Mouse (Mus musculus): ENCODE data around the gene Tlcd2. TPM values are rescaled to one million over a fixed set of nuclear protein-coding genes. Genes with fewer than 3 reads are reported as not detected.
A peak's percentile ranks its signal among the peaks of the same experiment; 100 is the strongest.
"Not testable (repeated sequence)": the region's sequence is repeated elsewhere in the genome, so short reads cannot be mapped to it uniquely, and the experiment has no call there.

Tlcd2 gene
- polyA plus RNA-seq, 1 experiment, result 78.8 TPM

DNA sequence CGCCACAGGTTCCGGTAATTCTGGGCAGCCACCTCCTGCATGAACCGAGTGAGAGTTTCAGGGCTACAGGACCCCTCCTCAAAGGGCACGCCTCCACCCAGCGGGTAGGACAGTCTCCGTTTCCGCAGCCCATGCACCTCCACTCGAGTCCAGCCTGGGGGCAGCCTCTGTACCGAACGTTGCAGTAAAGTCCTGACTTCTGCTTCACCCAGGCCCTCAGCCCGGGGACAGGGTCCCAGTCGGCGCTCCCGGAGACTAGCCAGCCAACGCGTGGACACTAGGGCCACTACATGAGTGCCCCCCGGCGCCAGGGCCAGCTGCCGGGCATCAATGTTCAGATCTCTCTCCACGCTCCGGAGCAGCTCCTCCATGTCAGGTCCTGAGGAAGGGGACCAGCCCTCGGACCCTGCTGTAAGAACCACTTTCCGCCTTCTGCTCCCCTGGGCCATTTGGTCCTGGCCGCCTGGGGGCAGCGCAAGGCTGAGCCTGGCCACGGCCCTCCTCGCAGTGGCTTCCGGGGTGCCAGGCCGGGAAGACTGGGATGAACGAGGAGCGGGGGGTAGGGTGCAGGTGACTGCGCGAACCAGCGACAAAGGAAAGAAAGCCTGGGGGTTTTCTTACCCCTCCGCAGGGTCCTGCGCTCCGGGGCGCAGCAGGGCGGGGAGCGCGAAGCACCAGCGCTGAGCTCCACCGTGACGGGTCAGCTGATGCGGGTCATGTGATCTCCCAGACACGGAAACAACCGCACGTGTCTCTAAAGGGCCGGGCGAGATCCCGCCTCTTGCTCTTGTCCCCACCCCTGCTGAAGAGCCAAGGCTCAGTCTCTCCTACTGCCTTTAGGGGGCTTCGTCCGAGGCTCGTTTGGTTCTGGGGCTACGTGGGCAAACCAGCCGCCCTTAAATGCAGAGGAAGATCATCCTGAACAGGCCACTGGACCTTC is 7.3 kb upstream of the Tlcd2 start, which contains the start of gene Wdr81:
Gene Wdr81 (minus strand): TSS at position 727 of the 940 bp plus-strand sequence.
- TF ChIP-seq CTCF (IDR thresholded peaks at IDR 0.05; ENCODE audit: extremely low read depth, insufficient read length, insufficient replicate concordance, low read depth, low read length) (peak; percentile 47; the same call in 1 of the 2 replicates), POLR2A (IDR thresholded peaks at IDR 0.05; ENCODE audit: low read depth, low read length) (peak; percentile 52)
- 2% methylated on average over 56 of the region's 56 CpGs for WGBS
- H3K4me1 ChIP-seq (ENCODE audit: control insufficient read depth, insufficient read depth, insufficient read length, low read length), result peaks cover 21% of the 10 kb centered on the region; the same call in 1 of the 2 replicates
- H3K36me3 ChIP-seq (ENCODE audit: control insufficient read depth, insufficient read depth, low read length), result peaks cover 13% of the 10 kb centered on the region
- H3K4me3 ChIP-seq (ENCODE audit: low read depth, low read length), result peak within 1 kb of the TSS; percentile 75
- no peaks in the 10 kb centered on the region for H3K27me3 ChIP-seq (ENCODE audit: control insufficient read depth, insufficient read depth, low read length)
- H3K27ac ChIP-seq (ENCODE audit: insufficient read depth, low read depth, low read length), result peak within 1 kb of the TSS; percentile 73

DNA sequence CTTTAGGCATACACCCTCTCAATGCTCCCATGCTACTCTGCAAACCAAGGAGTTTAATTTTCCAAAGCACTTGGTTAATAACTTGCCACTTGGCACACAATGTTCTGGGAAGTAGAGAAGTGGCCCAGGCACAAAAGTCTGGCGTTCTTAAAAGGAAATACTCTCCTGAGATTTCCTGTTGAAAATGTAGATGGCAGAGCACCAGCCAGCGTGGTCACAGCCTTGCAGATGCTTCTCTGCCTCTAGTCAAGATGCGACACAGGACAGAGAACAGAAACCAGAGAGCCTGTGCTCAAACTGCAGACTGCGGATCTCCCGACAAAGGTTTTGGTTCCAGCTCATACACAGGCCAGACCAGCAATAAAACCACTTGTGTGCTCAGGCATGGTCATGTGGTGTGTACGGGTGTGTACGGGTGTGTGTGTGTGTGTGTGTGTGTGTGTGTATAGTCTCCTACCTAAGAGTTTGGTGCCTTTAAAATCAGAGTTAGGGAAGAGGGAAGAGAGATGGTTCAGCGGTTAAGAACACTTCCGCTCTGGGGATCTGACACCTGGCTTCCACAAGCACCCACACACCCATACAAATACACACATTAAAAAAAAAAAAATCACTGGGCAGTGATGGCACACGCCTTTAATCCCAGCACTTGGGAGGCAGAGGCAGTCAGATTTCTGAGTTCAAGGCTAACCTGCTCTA is 6.3 kb upstream of the Tlcd2 start:
- Histone ChIP-seq H3K27ac (ENCODE audit: insufficient read depth, low read depth, low read length) (peak overlapping the region; percentile 73), H3K4me3 (ENCODE audit: low read depth, low read length) (peak overlapping the region; percentile 75), H3K36me3 (ENCODE audit: control insufficient read depth, insufficient read depth, low read length) (peaks cover 8% of the 10 kb centered on the region; the same call in 1 of the 2 replicates), H3K27me3 (ENCODE audit: control insufficient read depth, insufficient read depth, low read length) (no peaks in the 10 kb centered on the region), H3K4me1 (ENCODE audit: control insufficient read depth, insufficient read depth, insufficient read length, low read length) (peaks cover 30% of the 10 kb centered on the region)
- no peak for TF ChIP-seq POLR2A (IDR thresholded peaks at IDR 0.05; ENCODE audit: low read depth, low read length)
- TF ChIP-seq CTCF (IDR thresholded peaks at IDR 0.05; ENCODE audit: extremely low read depth, insufficient read length, insufficient replicate concordance, low read depth, low read length), result no peak
- WGBS, result 55% methylated on average over 10 of the region's 10 CpGs

DNA sequence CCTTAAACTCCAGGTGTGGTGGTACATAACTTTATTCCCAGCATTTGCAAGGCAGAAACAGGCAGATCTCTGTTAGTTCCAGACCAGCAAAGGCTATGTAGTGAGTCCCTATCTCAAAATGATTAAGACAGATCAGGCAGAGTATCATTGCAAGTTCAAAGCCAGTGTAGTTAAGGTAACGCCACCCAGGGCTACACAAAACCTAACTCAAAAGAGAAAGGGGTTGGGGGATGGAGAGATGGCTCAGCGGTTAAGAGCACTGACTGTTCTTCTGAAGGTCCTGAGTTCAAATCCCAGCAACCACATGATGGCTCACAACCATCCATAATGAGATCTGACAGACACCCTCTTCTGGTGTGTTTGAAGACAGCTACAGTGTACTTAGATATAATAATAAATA is 5.5 kb upstream of the Tlcd2 start:
- 96% methylated on average over 2 of the region's 2 CpGs for WGBS

DNA sequence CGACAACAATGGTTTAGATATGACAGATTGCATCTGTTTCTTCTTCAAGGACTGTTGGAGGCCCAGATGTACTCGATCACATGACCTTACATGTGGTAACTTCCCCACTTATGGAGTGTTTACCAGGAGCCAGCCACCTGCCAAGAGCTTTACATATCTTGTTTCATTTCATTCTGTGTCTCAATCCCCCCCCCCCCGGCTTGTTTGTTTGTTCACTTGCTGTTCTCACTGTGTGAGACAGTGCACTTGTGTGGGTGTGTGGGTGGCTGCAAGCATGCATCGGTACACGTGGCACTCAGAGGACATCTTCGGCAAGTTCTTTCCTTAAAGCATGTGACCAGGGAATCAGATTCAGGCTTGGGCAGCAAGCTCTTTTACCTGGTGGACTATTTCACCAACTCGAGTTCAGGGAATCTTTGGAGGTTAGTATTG is 5.1 kb upstream of the Tlcd2 start:
- no peaks in the 10 kb centered on the region for H3K27me3 ChIP-seq (ENCODE audit: control insufficient read depth, insufficient read depth, low read length)
- no peak overlapping the region for H3K4me3 ChIP-seq (ENCODE audit: low read depth, low read length)
- 70% methylated on average over 7 of the region's 7 CpGs for WGBS
- H3K36me3 ChIP-seq (ENCODE audit: control insufficient read depth, insufficient read depth, low read length), result peaks cover 5% of the 10 kb centered on the region; the same call in 1 of the 2 replicates
- peak overlapping the region; percentile 24; the same call in 1 of the 2 replicates for H3K27ac ChIP-seq (ENCODE audit: insufficient read depth, low read depth, low read length)
- peaks cover 31% of the 10 kb centered on the region for H3K4me1 ChIP-seq (ENCODE audit: control insufficient read depth, insufficient read depth, insufficient read length, low read length)
- TF ChIP-seq CTCF (IDR thresholded peaks at IDR 0.05; ENCODE audit: extremely low read depth, insufficient read length, insufficient replicate concordance, low read depth, low read length), result no peak
- no peak for TF ChIP-seq POLR2A (IDR thresholded peaks at IDR 0.05; ENCODE audit: low read depth, low read length)

More for the DNA sequence above, 5.5 kb upstream of the Tlcd2 start:
- not testable (repeated sequence) for H3K4me3 ChIP-seq (ENCODE audit: low read depth, low read length); H3K27ac ChIP-seq (ENCODE audit: insufficient read depth, low read depth, low read length); H3K27me3 ChIP-seq (ENCODE audit: control insufficient read depth, insufficient read depth, low read length); H3K36me3 ChIP-seq (ENCODE audit: control insufficient read depth, insufficient read depth, low read length)
- H3K4me1 ChIP-seq (ENCODE audit: control insufficient read depth, insufficient read depth, insufficient read length, low read length), result peaks cover 31% of the 10 kb centered on the region

DNA sequence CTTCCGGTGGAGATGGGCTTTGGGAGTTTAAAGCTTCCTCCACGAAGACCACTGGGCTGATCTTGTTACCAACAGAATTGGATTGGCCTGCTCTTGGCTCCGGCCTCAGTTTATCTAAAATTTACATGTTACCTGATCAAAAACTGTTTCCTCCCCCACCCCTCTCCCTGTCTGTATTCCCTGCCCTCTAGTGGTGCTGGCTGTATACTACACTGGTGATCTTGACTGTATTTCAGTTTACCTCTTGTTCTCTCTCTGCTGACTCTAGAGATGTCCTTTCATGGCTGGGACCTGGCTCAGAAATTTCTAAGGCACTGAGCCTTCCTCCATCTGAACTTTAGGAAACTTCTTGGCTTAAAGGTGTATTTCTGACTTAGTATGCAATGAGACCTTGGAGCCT is 3.3 kb upstream of the Tlcd2 start:
- 20% methylated on average over 3 of the region's 3 CpGs for WGBS
- TF ChIP-seq POLR2A (IDR thresholded peaks at IDR 0.05; ENCODE audit: low read depth, low read length) (no peak), CTCF (IDR thresholded peaks at IDR 0.05; ENCODE audit: extremely low read depth, insufficient read length, insufficient replicate concordance, low read depth, low read length) (peak; percentile 51; the same call in 1 of the 2 replicates)
- no peak overlapping the region for H3K27ac ChIP-seq (ENCODE audit: insufficient read depth, low read depth, low read length)
- no peaks in the 10 kb centered on the region for H3K27me3 ChIP-seq (ENCODE audit: control insufficient read depth, insufficient read depth, low read length)
- H3K36me3 ChIP-seq (ENCODE audit: control insufficient read depth, insufficient read depth, low read length), result no peaks in the 10 kb centered on the region
- H3K4me3 ChIP-seq (ENCODE audit: low read depth, low read length), result no peak overlapping the region
- peaks cover 33% of the 10 kb centered on the region for H3K4me1 ChIP-seq (ENCODE audit: control insufficient read depth, insufficient read depth, insufficient read length, low read length)

DNA sequence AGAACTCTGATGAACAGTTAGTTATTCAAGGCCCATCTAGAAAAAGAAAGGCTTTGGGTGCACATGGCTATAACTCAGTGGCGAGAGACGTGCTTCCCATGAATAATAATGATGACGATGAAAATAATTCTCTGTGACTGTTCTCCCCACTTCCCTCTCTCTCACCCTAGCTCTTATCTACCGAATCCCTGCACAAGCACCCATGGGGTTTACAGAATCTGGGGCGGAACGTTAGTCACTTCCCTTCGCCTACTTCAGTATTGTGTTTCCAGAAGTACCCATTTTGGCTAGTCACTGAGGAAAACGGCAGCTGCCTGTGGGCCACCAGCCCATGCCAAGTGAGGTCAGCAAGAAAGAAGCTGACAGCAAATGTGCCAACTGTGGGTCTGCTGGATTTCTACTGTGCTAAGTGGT is 2.9 kb upstream of the Tlcd2 start:
- TF ChIP-seq CTCF (IDR thresholded peaks at IDR 0.05; ENCODE audit: extremely low read depth, insufficient read length, insufficient replicate concordance, low read depth, low read length), result no peak
- no peak for TF ChIP-seq POLR2A (IDR thresholded peaks at IDR 0.05; ENCODE audit: low read depth, low read length)
- Histone ChIP-seq H3K4me1 (ENCODE audit: control insufficient read depth, insufficient read depth, insufficient read length, low read length) (peaks cover 28% of the 10 kb centered on the region), H3K36me3 (ENCODE audit: control insufficient read depth, insufficient read depth, low read length) (peaks cover 4% of the 10 kb centered on the region), H3K27ac (ENCODE audit: insufficient read depth, low read depth, low read length) (peak overlapping the region; percentile 100), H3K27me3 (ENCODE audit: control insufficient read depth, insufficient read depth, low read length) (no peaks in the 10 kb centered on the region), H3K4me3 (ENCODE audit: low read depth, low read length) (no peak overlapping the region)
- 74% methylated on average over 8 of the region's 8 CpGs for WGBS

All from small intestine, adult 2 months (tissue).